Mouse (Mus musculus): ENCODE data around the gene Pcdh9. TPM values are rescaled to one million over a fixed set of nuclear protein-coding genes. Genes with fewer than 3 reads are reported as not detected.

The Pcdh9 gene
- total RNA-seq, 4 experiments from 2014 or later = 0.78 to 2.6 (median 1.8) TPM

- no peak for DNase-seq (ENCODE audit: low spot score)
Measured at GRCm38 (mm10) chr14:93039326-93040221, 850.9 kb downstream of the Pcdh9 start.

- no peak for DNase-seq (ENCODE audit: low spot score)
Measured at GRCm38 (mm10) chr14:93009147-93010064, 881.1 kb downstream of the Pcdh9 start.

Measured in heart, adult 8-10 months (tissue).